Mouse (Mus musculus): Measurements from ENCODE around the gene Arhgap10.

DNA sequence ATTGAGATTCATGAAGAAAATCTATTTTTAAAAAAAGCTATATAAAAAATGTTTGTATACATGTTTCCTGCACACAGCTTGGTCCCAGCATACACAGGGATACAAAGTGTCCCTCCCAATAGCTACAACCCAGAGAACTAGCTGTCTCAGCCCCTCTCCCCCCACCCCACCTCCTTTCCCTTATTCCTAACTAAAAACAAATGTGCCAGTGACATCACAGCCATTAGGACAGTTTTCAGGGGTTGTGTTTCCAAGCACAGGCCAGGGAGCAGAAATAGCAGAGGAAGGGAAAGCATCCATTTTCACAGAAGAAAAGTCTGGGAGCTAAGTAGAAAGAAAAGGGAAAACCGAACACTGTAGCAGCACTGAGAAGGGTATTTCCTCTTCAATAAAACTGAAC lies 163.6 kb downstream of the Arhgap10 start:
- TF ChIP-seq TAL1 (IDR thresholded peaks at IDR 0.05; ENCODE audit: low read length), result no peak
- no peak for TF ChIP-seq GATA1 (IDR thresholded peaks at IDR 0.05; ENCODE audit: low read length)
